Mouse (Mus musculus): ENCODE measurements at regions not wholly inside any gene's neighbourhood (a gene's known extent, or its start where the extent isn't known, plus 50 kb on each side); places are given as distances from the start of the nearest gene placed in this dataset.
A peak's percentile ranks its signal among the peaks of the same experiment; 100 is the strongest.

GRCm38 (mm10) chr1:177676657-177677056 is 53.0 kb upstream of the 1700016C15Rik start:
- TF ChIP-seq EP300 (IDR thresholded peaks at IDR 0.05; ENCODE audit: low read length) = no peak
- TF ChIP-seq POLR2A (IDR thresholded peaks at IDR 0.05; ENCODE audit: low read depth, low read length) = no peak
- TF ChIP-seq CTCF (conservative IDR thresholded peaks at IDR 0.05 in 1 of 2, IDR thresholded peaks at IDR 0.05 in 1 of 2; ENCODE audit: low read depth in 2 of 2, low read length in 2 of 2) = no peak
- TF ChIP-seq MAFK (IDR thresholded peaks at IDR 0.05; ENCODE audit: insufficient replicate concordance, low read length) = no peak
- TF ChIP-seq MEF2A (IDR thresholded peaks at IDR 0.05; ENCODE audit: borderline replicate concordance, low read depth, low read length) = no peak
- TF ChIP-seq IRF4 (IDR thresholded peaks at IDR 0.05; ENCODE audit: low read depth, low read length) = no peak
- no peak for TF ChIP-seq MAZ (IDR thresholded peaks at IDR 0.05; ENCODE audit: low read depth, low read length)
- TF ChIP-seq SMC3 (IDR thresholded peaks at IDR 0.05; ENCODE audit: low read depth, low read length) = no peak
- TF ChIP-seq MAX (IDR thresholded peaks at IDR 0.05; ENCODE audit: low read length) = 0 out of 2 replicates have a peak, but pooled peaks have one; percentile 29
- TF ChIP-seq TCF12 (IDR thresholded peaks at IDR 0.05; ENCODE audit: low read depth, low read length) = no peak
- TF ChIP-seq NELFE (IDR thresholded peaks at IDR 0.05; ENCODE audit: low read depth, low read length) = no peak
- TF ChIP-seq CHD2 (IDR thresholded peaks at IDR 0.05; ENCODE audit: low read length) = no peak
- no peak for TF ChIP-seq E2F4 (IDR thresholded peaks at IDR 0.05; ENCODE audit: insufficient replicate concordance, low read depth, low read length)

All from CH12.LX (cell line).